Mouse (Mus musculus) 416B (cell line): ENCODE results near the gene Amn1.
"Not testable (repeated sequence)": the region's sequence is repeated elsewhere in the genome, so short reads cannot be mapped to it uniquely, and the experiment has no call there.

Experiments used
- DNase-seq: peaks from one replicate; pipeline ENCODE4 v3.0.0; 2011; ENCODE audit warnings: low read depth

Amn1 gene

GRCm38 (mm10) chr6:149154116-149155030, 34.1 kb downstream of the Amn1 start:
- DNase-seq = no peak

GRCm38 (mm10) chr6:149153473-149154115, 34.9 kb downstream of the Amn1 start:
- no peak for DNase-seq

- DNase-seq = peak; percentile 80
Measured at GRCm38 (mm10) chr6:149152119-149152518, 36.4 kb downstream of the Amn1 start.

- no peak for DNase-seq
Measured at GRCm38 (mm10) chr6:149148436-149149229, 39.9 kb downstream of the Amn1 start.

- DNase-seq = no peak
Measured at GRCm38 (mm10) chr6:149145143-149145542, 43.4 kb downstream of the Amn1 start.

GRCm38 (mm10) chr6:149141393-149142173, 46.9 kb downstream of the Amn1 start:
- peak; percentile 95 for DNase-seq

GRCm38 (mm10) chr6:149139471-149139870, 49.0 kb downstream of the Amn1 start, which contains the start of gene Etfbkmt:
Gene Etfbkmt (plus strand): TSS chr6:149139849.
- DNase-seq = no peak

GRCm38 (mm10) chr6:149139011-149139410, 49.5 kb downstream of the Amn1 start:
- no peak for DNase-seq

GRCm38 (mm10) chr6:149137936-149138335, 50.6 kb downstream of the Amn1 start:
- DNase-seq = no peak

- no peak for DNase-seq
Measured at GRCm38 (mm10) chr6:149135631-149136030, 52.9 kb downstream of the Amn1 start.

GRCm38 (mm10) chr6:149134391-149135150, 53.9 kb downstream of the Amn1 start:
- DNase-seq = no peak

- peak; percentile 94 for DNase-seq
Measured at GRCm38 (mm10) chr6:149132311-149133077, 56.0 kb downstream of the Amn1 start.

GRCm38 (mm10) chr6:149131111-149131510, 57.4 kb downstream of the Amn1 start:
- DNase-seq = no peak

GRCm38 (mm10) chr6:149129870-149130269, 58.6 kb downstream of the Amn1 start, which contains the start of gene Gm10203:
Gene Gm10203 (plus strand): TSS chr6:149130170.
- not testable (repeated sequence) for DNase-seq

- DNase-seq = peak; percentile 93
Measured at GRCm38 (mm10) chr6:149126675-149127074, 61.8 kb downstream of the Amn1 start.

- DNase-seq = peak; percentile 47
Measured at GRCm38 (mm10) chr6:149123042-149123441, 65.5 kb downstream of the Amn1 start.

GRCm38 (mm10) chr6:149119853-149120252, 68.7 kb downstream of the Amn1 start:
- DNase-seq = peak; percentile 87

GRCm38 (mm10) chr6:149118935-149119334, 69.6 kb downstream of the Amn1 start:
- DNase-seq = no peak

GRCm38 (mm10) chr6:149116992-149117391, 71.5 kb downstream of the Amn1 start:
- no peak for DNase-seq

GRCm38 (mm10) chr6:149108909-149109308, 79.6 kb downstream of the Amn1 start:
- peak; percentile 71 for DNase-seq
